Mouse (Mus musculus) CD4-positive, CD25-positive, alpha-beta regulatory T cell, adult 4 months (primary cell): ENCODE results near the gene Scap. TPM values are rescaled to one million over a fixed set of nuclear protein-coding genes. Genes with fewer than 3 reads are reported as not detected.
A peak's percentile ranks its signal among the peaks of the same experiment; 100 is the strongest.
"Not testable (repeated sequence)": the region's sequence is repeated elsewhere in the genome, so short reads cannot be mapped to it uniquely, and the experiment has no call there.

Source experiments
- ATAC-seq: one replicate; pipeline ENCODE4 v1.8.0; 2017
- polyA plus RNA-seq, 2 experiments: library from polyadenylated mRNA; unstranded; fragments of 100-300 nt; shearing (Covaris generic); gene quantifications; one replicate each; pipeline ENCODE4 v1.2.1; 2017

Gene Scap
- polyA plus RNA-seq, 2 experiments from 2014 or later: 11.6 to 19.6 TPM

DNA sequence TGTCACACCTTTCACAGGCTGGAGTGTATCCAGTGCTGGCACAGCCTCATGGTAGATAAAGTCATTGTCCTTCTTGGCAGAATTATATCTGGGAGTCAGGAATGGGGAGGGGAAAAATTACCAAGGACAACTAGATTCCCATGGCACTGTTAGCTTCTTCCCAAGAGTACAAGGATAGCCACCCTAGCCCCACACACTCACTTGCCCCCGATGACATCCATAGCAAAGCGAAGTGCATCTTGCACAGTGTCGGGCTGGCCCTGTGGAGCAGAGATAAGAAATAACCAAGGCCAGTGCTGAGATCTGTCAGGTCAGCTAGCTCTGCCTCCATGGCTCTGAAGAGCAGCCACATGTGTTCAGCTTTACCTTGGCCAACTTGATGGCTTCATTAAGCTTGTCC, 57.8 kb downstream of the Scap start:
- ATAC-seq: no peak

DNA sequence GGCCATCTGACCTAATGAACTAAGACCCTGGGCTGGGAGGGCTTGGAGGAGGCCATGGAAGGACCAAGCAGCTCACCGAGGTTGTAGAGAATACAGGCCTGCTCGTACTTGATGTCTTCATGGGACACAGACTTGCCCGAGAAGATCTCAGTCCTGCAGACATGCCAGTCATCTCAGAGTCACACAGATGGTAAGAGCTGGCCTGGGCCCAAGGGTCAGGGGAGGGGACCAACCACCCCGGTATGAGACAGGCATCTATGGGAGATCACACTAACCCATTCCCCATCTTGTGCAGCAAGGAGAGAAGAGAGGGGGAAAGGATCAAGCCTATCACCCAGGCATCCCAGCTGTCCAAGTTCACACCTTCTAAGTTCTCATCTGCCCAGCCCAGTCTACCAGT, 60.2 kb downstream of the Scap start:
- ATAC-seq: no peak

DNA sequence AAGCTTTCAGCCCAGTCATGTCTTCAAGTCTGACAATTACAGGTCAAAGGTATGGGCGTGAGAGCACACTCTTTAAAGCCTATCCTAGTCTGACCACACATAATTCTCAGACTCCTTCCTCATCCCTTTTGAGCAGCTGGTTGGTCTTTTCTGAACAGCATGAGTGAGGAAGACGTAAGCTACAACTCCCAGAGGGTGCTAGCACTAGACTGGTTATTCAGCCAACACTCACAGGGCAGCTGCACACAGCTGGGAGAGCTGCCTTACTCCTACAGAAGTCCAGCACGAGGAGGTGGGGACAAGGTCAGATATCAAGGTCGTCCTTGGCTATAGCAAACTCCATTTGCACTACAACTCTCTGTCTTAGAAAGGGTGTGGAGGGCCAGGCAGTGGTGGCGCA, 67.6 kb downstream of the Scap start:
- ATAC-seq: no peak

DNA sequence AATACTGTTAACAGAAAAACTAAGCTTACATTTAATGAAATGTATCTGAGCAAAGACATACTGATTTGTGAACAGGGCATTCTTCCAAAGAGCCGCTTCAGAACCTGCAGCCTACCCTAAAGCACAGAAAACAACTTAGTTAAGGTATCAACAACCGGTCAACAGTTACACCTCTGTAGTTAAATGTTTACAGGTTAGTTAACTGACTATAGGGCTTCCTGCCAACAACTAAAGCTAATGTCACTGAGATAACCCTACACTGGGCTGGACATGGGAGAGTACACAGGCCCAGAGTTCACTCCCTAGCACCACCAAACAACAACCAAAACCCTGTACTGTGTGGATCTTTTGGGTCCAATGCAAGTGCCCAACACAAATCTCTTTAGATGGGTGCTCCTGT, 69.6 kb downstream of the Scap start:
- ATAC-seq: no peak

DNA sequence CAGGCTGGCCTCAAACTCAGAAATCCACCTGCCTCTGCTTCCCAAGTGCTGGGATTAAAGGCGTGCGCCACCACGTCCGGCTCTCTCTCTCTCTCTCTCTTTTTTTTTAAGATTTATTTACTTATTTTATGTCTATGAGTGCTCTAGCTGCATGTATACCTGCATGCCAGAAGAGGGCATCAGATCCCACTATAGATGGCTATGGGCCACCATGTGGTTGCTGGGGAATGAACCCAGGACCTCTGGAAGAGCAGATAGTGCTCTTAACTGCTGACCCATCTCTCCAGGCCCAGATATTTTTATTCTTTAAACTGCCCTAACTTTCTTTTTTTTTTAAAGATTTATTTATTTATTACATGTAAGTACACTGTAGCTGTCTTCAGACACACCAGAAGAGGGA, 70.2 kb downstream of the Scap start:
- not testable (repeated sequence) for ATAC-seq

DNA sequence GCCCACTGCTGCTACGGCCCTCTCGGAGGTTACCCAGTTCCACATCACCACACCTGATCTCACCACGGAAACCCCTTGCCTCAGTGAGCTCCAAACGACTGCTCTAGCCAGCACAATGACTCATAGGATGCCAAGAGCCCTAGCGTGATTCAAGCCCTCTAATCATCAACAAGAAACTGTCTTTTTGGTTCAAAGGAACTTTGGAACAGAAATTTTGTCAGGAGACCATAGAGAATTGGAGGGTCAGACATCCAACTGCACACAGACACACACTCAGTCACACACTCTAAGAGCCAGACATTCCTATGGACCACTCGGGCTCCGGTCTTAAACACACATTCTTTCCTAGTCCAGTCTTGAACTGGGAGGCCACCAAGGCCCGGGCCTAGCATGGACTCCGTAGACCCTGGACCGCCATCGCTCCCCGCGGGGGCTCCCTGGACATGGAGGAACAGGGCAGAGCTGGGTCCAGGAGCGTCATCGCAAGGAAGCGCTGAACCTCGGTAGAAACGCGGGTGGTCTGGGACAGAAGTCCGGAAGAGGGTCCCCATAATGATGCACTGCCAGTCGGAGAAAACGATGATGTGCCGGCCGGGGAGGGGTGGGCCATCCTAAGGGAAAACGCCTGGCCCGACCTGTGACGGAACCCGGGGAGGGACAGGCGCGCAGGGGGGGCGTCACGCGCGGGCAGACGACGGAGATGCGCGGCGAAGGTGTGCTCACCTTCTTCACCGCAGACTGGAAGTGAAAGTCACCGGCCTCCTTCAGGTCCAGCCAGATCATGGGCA, 74.4 kb downstream of the Scap start:
- peak; percentile 48 for ATAC-seq

DNA sequence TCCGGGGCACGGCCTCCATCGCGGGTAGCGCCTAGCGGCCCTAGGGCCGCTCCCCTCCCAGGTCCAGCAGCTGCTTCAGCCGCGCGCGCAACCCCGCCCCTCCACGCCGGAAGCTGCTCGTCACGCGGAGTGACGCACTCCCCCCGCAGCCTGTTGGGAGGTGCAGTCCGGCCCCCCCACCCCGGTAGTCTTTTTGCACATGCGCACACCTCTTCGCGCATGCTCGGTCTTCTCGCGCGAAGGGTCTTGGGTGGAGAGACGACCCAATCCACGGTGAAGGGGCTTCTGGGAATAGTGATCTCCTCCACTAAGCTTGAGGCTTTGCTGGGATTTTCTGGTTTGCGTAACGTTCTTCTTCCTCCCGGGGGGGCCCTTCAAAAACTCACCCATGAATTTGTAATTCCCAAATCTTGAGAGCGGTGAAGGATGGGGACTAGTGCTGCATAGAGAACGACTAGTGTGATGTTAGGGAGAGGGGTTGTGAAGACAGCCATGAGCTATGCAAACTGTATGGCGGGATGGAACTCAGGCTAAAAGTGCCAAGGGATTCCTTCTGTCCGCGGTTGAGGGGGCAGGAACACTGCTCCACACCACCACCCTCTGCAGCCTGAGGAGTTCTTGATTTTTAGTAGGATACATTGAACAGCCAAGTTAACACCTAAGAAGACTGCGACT, 75.1 kb downstream of the Scap start, which contains the start of gene Ptpn23:
Gene Ptpn23, minus strand, starts transcription at position 115 of the 675 bp plus-strand sequence.
- ATAC-seq: peak; percentile 81

DNA sequence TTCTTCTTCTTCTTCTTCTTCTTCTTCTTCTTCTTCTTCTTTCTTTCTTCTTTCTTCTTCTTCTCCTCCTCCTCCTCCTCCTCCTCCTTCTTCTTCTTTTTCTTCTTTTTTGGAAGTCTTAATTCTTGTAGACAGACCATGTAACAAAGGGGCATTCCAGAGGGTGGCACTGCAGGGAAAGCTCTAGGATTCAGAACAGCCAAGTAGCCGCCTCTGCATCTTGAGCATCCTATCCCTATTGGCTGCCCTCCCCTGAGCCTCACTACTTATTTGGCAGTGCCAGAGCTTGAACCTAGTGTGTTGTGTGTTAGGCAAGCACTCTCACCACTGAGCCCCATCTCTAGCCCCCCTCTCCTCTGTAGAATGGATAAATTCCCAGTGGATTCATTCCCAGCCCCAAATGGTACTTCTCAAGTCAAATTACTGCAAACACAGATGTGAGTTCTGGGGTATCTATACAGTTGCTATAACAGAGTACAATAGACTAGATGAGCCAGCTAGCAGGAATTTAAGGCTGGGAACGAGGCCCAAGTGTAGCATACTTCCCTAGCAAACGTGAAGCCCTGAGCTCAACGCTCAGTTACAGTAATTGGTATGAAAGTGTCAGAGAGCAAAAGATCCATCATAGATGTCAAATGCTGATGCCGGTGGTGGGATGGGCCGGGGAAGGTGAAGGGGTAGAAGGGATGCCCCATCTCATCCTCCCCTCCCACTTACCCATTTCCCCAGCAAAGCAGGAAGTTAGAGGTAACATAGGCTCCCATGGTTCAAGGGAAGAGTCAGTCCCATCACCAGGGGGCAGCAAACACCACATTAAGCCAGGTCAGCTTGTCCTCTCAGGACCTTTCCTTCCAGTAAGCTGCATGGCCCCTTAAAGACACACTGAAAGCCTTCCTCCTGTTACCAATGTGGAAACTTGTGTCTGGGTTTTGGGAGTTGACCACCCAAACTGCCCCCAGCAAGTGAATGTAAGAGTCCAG, 78.1 kb downstream of the Scap start:
- ATAC-seq: peak; percentile 36

DNA sequence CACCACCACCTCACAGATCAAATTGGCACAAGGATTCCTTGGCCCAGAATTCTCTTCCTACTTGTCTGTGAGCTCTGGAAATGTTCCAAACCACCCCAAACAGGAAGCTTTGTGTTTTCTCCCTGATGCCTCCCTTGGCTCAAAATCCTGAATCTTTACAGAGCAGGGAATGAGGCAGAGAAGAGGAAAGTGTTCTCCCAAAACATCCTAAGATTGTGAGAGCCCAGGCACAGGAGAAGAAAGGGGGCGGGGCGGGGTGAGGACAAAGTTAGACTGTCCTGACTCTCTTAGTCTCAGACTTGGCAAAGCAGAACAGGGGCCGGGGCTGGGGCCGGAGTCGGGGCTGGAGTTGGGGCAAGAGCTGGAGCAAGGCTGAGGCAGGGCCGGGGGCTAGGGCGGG, 79.8 kb downstream of the Scap start:
- no peak for ATAC-seq

DNA sequence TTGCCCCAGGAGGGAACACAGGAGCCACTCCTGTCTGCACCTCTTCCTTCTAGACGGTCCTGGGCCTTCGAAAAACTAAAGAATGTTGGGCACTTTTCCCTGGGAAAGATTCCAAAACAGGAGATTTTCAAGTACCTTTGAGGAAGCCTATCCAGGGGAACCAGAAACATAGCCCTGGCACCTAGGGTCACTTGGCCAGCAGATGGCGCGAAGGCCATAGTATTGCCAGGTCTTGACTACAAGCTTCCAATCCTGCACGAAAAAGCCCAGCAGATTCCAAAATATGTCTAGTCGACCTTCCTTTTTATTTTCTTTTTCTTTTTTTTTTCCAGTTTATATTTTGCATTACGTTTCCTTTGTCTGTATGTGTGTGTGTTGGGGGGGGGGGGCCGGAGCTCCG, 80.7 kb downstream of the Scap start:
- no peak for ATAC-seq

DNA sequence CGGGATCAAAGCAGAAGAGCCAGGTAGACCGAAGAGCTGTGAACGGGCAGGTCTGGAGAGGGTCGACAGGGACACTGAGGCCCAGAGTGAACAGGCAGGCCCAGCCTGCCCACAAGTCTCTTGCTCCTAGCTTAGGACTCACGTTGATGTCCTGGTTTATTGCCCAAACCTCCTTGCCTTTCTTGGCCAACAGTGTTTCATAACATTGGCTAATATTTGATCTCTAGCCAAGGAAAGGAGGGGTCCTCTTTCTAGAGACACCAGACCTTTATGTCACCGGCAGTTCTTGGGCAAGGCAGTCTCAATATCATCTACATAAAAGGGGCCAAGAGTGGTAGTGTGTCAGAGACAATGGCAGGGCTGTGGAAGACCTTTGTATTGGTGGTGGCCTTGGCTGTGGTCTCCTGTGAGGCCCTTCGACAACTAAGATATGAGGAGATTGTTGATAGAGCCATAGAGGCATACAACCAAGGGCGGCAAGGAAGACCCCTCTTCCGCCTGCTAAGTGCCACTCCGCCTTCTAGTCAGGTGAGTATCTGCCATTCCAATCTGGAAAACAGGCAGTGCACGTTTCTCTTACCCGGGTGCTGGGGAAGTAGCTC, 86.5 kb downstream of the Scap start, which contains the start of gene Ngp:
Gene Ngp, plus strand, starts transcription at position 237 of the 602 bp plus-strand sequence.
- ATAC-seq: no peak

DNA sequence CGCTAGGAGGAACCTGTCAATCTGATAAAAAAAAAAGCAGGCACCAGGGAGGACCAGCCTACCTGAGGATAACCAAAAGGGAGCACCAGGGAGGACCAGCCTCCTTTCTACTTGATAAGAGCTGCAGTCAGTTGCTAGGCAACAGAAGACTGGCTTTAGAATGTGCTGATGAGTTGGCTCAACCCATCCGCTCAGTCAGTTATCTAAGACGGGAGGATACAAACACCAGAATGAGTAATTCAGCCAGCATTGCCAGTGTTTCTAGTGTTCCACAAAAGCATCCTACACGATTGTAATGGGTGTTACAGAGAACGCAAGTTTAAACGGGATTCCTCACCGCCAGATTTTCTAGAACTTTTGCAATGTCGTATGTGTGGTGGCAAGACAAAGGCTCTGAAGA, 98.2 kb downstream of the Scap start:
- no peak for ATAC-seq

DNA sequence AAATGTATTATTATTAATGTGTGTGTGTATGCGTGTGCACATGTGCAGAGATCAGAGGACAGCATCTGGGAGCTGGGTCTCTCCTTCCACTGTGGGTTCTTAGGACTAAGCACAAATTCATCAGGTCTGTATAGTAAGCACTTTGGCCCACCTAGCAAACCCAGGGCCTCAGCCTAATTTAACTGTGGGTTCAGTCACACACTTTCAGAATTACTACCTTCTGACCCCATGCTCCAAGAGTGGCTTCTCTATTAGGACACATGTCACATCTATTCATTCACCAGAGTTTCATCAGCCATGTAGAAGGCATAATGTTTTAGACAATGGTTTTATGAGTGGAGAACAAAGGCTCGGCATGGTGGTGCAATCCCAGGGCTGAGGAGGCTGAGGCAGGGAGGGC, 100.0 kb downstream of the Scap start:
- no peak for ATAC-seq

Other genes with a start within 250 kb of the Scap start
- 10 to 100 TPM; 23.4 to 24.1 TPM for gene Smarcc1, start 215.6 kb upstream of the Scap start, polyA plus RNA-seq
- gene Dhx30, start 215.5 kb upstream of the Scap start, polyA plus RNA-seq: 100 to 1,000 TPM; 102 to 156 TPM
- gene Cspg5, start 89.5 kb upstream of the Scap start, polyA plus RNA-seq: under 1 TPM; 0.24 to 0.57 TPM
- gene Elp6, start 28.1 kb upstream of the Scap start, polyA plus RNA-seq: 10 to 100 TPM; 13.5 to 23.8 TPM
- gene Ptpn23, start 74.9 kb downstream of the Scap start, polyA plus RNA-seq: 1 to 10 TPM; 7.2 TPM
- gene Ngp, start 86.5 kb downstream of the Scap start, polyA plus RNA-seq: not detected
- gene Klhl18, start 143.4 kb downstream of the Scap start, polyA plus RNA-seq: 10 to 100 TPM in 1 of 2 experiments, 1 to 10 TPM in 1; 9.0 to 19.3 TPM
- gene Kif9, start 143.7 kb downstream of the Scap start, polyA plus RNA-seq: 1 to 10 TPM in 1 of 2 experiments, under 1 TPM in 1; 0.44 to 1.0 TPM
- 10 to 100 TPM; 45.0 to 53.9 TPM for gene Setd2, start 199.3 kb downstream of the Scap start, polyA plus RNA-seq